Mouse (Mus musculus): ENCODE data around the gene Slc25a45. TPM values are rescaled to one million over a fixed set of nuclear protein-coding genes. Genes with fewer than 3 reads are reported as not detected.

The Slc25a45 gene
- polyA plus RNA-seq, 1 experiment from 2014 or later, result 10.2 TPM

GRCm38 (mm10) chr19:5835922-5836430, 41.6 kb upstream of the Slc25a45 start:
- ATAC-seq (no peak), DNase-seq (ENCODE audit: low spot score) (peak; percentile 31)
- Histone ChIP-seq H3K9me3 (ENCODE audit: low read length) (no peaks in the 10 kb centered on the region), H3K36me3 (ENCODE audit: insufficient read depth, low read length) (no peaks in the 10 kb centered on the region), H3K27me3 (replicated peaks; ENCODE audit: insufficient read depth, low read length) (no peaks in the 10 kb centered on the region), H3K4me1 (ENCODE audit: insufficient read depth, low read depth, low read length) (peaks cover 10% of the 10 kb centered on the region; the same call in 1 of the 2 replicates), H3K9ac (replicated peaks; ENCODE audit: low read depth) (no peak overlapping the region), H3K4me2 (replicated peaks; ENCODE audit: low read depth, low read length) (no peak overlapping the region), H3K4me3 (ENCODE audit: low read depth, low read length) (no peak overlapping the region), H3K27ac (ENCODE audit: low read length) (peak overlapping the region; percentile 62)
- TF ChIP-seq CTCF (IDR thresholded peaks at IDR 0.05) (no peak), EP300 (IDR thresholded peaks at IDR 0.05) (no peak)
- 78% methylated on average over 8 of the region's 8 CpGs for WGBS

GRCm38 (mm10) chr19:5836941-5837572, 40.6 kb upstream of the Slc25a45 start:
- Histone ChIP-seq H3K4me1 (ENCODE audit: insufficient read depth, low read depth, low read length) (peaks cover 16% of the 10 kb centered on the region; the same call in 1 of the 2 replicates), H3K4me2 (replicated peaks; ENCODE audit: low read depth, low read length) (no peak overlapping the region), H3K36me3 (ENCODE audit: insufficient read depth, low read length) (no peaks in the 10 kb centered on the region), H3K27ac (ENCODE audit: low read length) (peak overlapping the region; percentile 62), H3K9ac (replicated peaks; ENCODE audit: low read depth) (no peak overlapping the region), H3K9me3 (ENCODE audit: low read length) (no peaks in the 10 kb centered on the region), H3K4me3 (ENCODE audit: low read depth, low read length) (no peak overlapping the region), H3K27me3 (replicated peaks; ENCODE audit: insufficient read depth, low read length) (no peaks in the 10 kb centered on the region)
- ATAC-seq (no peak), DNase-seq (ENCODE audit: low spot score) (peak; percentile 49)
- TF ChIP-seq CTCF (IDR thresholded peaks at IDR 0.05) (no peak), EP300 (IDR thresholded peaks at IDR 0.05) (0 out of 2 replicates have a peak, but pooled peaks have one; percentile 7)
- WGBS, result 51% methylated on average over 10 of the region's 10 CpGs

DNA sequence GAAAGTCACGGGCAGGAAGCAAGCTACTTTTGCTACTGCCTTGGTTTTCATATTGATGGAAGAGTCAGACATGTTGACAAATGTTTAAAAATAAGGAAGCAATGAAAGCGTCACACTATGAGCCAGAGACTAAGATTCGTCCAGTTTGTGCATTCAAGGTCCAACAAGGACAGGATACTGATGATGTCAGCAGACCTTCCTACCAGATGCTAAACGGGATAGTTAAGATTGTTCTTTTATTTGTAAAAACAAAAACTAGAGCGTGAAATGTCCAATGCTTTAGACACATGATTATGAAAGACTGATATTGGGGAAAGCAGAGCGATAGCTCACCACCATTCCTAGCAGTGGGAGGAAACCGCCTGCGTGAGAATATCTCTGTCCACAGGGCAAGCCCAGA, 40.0 kb upstream of the Slc25a45 start:
- TF ChIP-seq EP300 (IDR thresholded peaks at IDR 0.05), result 0 out of 2 replicates have a peak, but pooled peaks have one; percentile 8
- no peak for TF ChIP-seq CTCF (IDR thresholded peaks at IDR 0.05)
- H3K27me3 ChIP-seq (replicated peaks; ENCODE audit: insufficient read depth, low read length), result no peaks in the 10 kb centered on the region
- 51% methylated on average over 8 of the region's 8 CpGs for WGBS
- peak overlapping the region; percentile 62 for H3K27ac ChIP-seq (ENCODE audit: low read length)
- peaks cover 16% of the 10 kb centered on the region; the same call in 1 of the 2 replicates for H3K4me1 ChIP-seq (ENCODE audit: insufficient read depth, low read depth, low read length)
- H3K4me3 ChIP-seq (ENCODE audit: low read depth, low read length), result no peak overlapping the region
- no peaks in the 10 kb centered on the region for H3K9me3 ChIP-seq (ENCODE audit: low read length)
- H3K4me2 ChIP-seq (replicated peaks; ENCODE audit: low read depth, low read length), result no peak overlapping the region
- peak; percentile 62 for DNase-seq (ENCODE audit: low spot score)
- no peak for ATAC-seq
- H3K36me3 ChIP-seq (ENCODE audit: insufficient read depth, low read length), result no peaks in the 10 kb centered on the region
- H3K9ac ChIP-seq (replicated peaks; ENCODE audit: low read depth), result no peak overlapping the region

DNA sequence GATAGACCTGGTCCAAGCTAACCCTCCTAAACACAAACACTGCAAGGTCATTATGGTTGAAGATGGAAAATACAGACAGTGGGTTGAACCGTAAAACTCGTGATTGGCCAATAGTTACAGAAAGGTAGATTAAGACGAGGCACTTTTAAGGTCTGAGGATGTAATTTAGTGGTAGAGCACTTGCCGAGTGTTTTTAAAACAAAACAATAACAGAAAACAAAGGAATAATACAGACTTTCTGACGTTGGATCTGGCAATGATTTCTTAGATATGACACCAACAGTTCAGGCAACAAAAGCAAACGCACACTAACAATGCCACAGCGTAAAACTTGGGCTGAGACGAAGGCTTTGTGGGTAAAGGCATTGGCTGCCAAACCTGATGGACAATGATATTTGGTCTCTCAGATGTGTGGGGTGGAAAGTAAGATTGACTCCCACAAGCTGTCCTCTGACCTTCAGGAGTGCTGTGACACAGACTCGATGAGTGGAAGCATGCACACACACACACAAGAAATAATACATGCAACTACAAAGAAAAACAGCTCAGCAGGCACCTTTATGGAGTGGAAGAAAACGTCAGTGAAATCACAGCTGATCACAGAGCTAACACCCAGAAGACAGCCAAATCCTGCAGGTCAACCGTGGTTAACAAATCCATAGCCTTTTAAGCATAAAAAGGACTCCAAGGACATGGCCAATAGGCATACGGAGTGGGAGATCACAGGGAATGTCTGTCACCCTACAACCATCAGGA, 39.3 kb upstream of the Slc25a45 start:
- DNase-seq (ENCODE audit: low spot score) (peak; percentile 32), ATAC-seq (no peak)
- H3K9ac ChIP-seq (replicated peaks; ENCODE audit: low read depth), result no peak overlapping the region
- no peak overlapping the region for H3K4me3 ChIP-seq (ENCODE audit: low read depth, low read length)
- WGBS, result 73% methylated on average over 12 of the region's 12 CpGs
- no peaks in the 10 kb centered on the region for H3K9me3 ChIP-seq (ENCODE audit: low read length)
- H3K4me2 ChIP-seq (replicated peaks; ENCODE audit: low read depth, low read length), result no peak overlapping the region
- H3K27me3 ChIP-seq (replicated peaks; ENCODE audit: insufficient read depth, low read length), result no peaks in the 10 kb centered on the region
- H3K36me3 ChIP-seq (ENCODE audit: insufficient read depth, low read length), result no peaks in the 10 kb centered on the region
- TF ChIP-seq EP300 (IDR thresholded peaks at IDR 0.05) (no peak), CTCF (IDR thresholded peaks at IDR 0.05) (no peak)
- peaks cover 16% of the 10 kb centered on the region; the same call in 1 of the 2 replicates for H3K4me1 ChIP-seq (ENCODE audit: insufficient read depth, low read depth, low read length)
- peak overlapping the region; percentile 57; the same call in 1 of the 2 replicates for H3K27ac ChIP-seq (ENCODE audit: low read length)

DNA sequence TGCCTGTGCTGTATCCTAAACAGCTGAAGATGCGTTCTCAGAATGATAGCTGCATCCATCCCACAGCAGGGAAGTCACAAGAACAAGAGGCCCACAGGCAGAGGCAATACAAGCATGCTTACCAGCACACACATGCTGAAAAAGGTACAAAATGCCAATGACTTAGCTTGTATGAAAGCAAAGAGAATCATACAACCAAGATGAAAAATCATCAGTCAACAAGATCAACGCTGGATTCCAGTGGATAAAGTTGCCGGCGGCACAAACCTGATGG, 38.8 kb upstream of the Slc25a45 start:
- WGBS, result 85% methylated on average over 4 of the region's 4 CpGs
- no peaks in the 10 kb centered on the region for H3K27me3 ChIP-seq (replicated peaks; ENCODE audit: insufficient read depth, low read length)
- peaks cover 12% of the 10 kb centered on the region; the same call in 1 of the 2 replicates for H3K4me1 ChIP-seq (ENCODE audit: insufficient read depth, low read depth, low read length)

More for the DNA sequence above, 38.8 kb upstream of the Slc25a45 start:
- no peak overlapping the region for H3K4me3 ChIP-seq (ENCODE audit: low read depth, low read length)
- TF ChIP-seq CTCF (IDR thresholded peaks at IDR 0.05) (no peak), EP300 (IDR thresholded peaks at IDR 0.05) (no peak)
- no peaks in the 10 kb centered on the region for H3K9me3 ChIP-seq (ENCODE audit: low read length)
- peak; percentile 37 for DNase-seq (ENCODE audit: low spot score)
- H3K9ac ChIP-seq (replicated peaks; ENCODE audit: low read depth), result no peak overlapping the region
- no peak overlapping the region; the same call in 1 of the 2 replicates for H3K27ac ChIP-seq (ENCODE audit: low read length)
- ATAC-seq, result no peak
- no peak overlapping the region for H3K4me2 ChIP-seq (replicated peaks; ENCODE audit: low read depth, low read length)
- no peaks in the 10 kb centered on the region for H3K36me3 ChIP-seq (ENCODE audit: insufficient read depth, low read length)

Data from lung, postnatal 0 days (tissue).